In the genomic region with DNA sequence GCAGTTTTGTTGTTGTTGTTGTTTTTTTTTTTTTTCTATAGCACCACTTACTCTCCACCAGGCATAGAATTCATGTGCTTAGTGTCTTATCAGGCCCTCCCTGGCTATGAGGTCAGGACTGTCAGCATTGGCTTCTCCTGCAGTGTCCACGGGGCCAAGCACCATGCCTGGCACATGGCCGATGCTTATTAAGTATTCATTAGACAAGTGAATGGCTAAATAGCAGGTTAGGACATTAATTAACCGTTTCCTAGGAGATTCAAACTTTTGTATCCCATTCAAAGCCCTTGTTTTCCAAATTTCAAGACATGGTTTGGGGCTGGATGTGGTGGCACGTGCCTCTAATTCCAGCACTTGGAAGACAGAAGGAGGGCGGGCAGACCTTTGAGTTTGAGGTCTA, we compare ENCODE assay signal across 9 mouse cellular contexts. TPM values are rescaled to one million over a fixed set of nuclear protein-coding genes. Genes with fewer than 3 reads are reported as not detected.
DNase-seq lines count a peak whose midpoint lies in the region; ATAC-seq lines count a peak whose summit lies in the region.
"Had no signal": no experiment of that assay in that cellular context is flagged by ENCODE, and none has a peak within 500 bp of the region (broad histone marks: within the 10 kb centered on the region; RNA-seq: fewer than 3 reads in every experiment).

No protein-coding gene starts in this region.

- WGBS in kidney, embryonic 14.5 days, result 70% methylated on average over 5 of the region's 5 CpGs
- WGBS in embryonic facial prominence, embryonic 13.5 days, result 79% methylated on average over 5 of the region's 5 CpGs
- 66% methylated on average over 5 of the region's 5 CpGs for WGBS in hindbrain, embryonic 11.5 days
- WGBS in midbrain, embryonic 14.5 days, result 48% methylated on average over 5 of the region's 5 CpGs

- peak overlapping the region; percentile 96; the same call in 1 of the 2 replicates for H3K27ac ChIP-seq in kidney, embryonic 14.5 days (ENCODE audit: low read depth, low read length)
- H3K27ac ChIP-seq in embryonic facial prominence, embryonic 13.5 days, result peak overlapping the region; percentile 92
- peak overlapping the region; percentile 78; the same call in 1 of the 2 replicates for H3K27ac ChIP-seq in hindbrain, embryonic 11.5 days (ENCODE audit: low read depth, low read length)
- peak overlapping the region; percentile 80 for H3K27ac ChIP-seq in midbrain, embryonic 14.5 days (replicated peaks; ENCODE audit: low read depth, low read length)

- H3K36me3 ChIP-seq in kidney, embryonic 14.5 days (ENCODE audit: control insufficient read depth, insufficient read depth, low read length), result no peaks in the 10 kb centered on the region
- no peaks in the 10 kb centered on the region for H3K36me3 ChIP-seq in embryonic facial prominence, embryonic 13.5 days
- H3K36me3 ChIP-seq in hindbrain, embryonic 11.5 days (ENCODE audit: control insufficient read depth, insufficient read depth, low read length), result no peaks in the 10 kb centered on the region
- H3K36me3 ChIP-seq in midbrain, embryonic 14.5 days (ENCODE audit: control insufficient read depth, insufficient read depth, low read length), result no peaks in the 10 kb centered on the region

- peaks cover 38% of the 10 kb centered on the region for H3K4me1 ChIP-seq in kidney, embryonic 14.5 days (ENCODE audit: control insufficient read depth, insufficient read depth, low read length)
- peaks cover 62% of the 10 kb centered on the region for H3K4me1 ChIP-seq in embryonic facial prominence, embryonic 13.5 days
- H3K4me1 ChIP-seq in hindbrain, embryonic 11.5 days (replicated peaks; ENCODE audit: control insufficient read depth, insufficient read depth, low read length), result peaks cover 8% of the 10 kb centered on the region
- peaks cover 19% of the 10 kb centered on the region for H3K4me1 ChIP-seq in midbrain, embryonic 14.5 days (ENCODE audit: control insufficient read depth, insufficient read depth, low read length)

- no peaks in the 10 kb centered on the region for H3K9me3 ChIP-seq in kidney, embryonic 14.5 days (ENCODE audit: control insufficient read depth, low read length)
- no peaks in the 10 kb centered on the region for H3K9me3 ChIP-seq in embryonic facial prominence, embryonic 13.5 days
- H3K9me3 ChIP-seq in hindbrain, embryonic 11.5 days (ENCODE audit: control insufficient read depth, low read length), result no peaks in the 10 kb centered on the region
- no peaks in the 10 kb centered on the region for H3K9me3 ChIP-seq in midbrain, embryonic 14.5 days (ENCODE audit: control insufficient read depth, low read length)

- DNase-seq in kidney, adult 18-20 months, result no peak
- no peak for DNase-seq in hindbrain, embryonic 11.5 days (ENCODE audit: low spot score)
- no peak for DNase-seq in midbrain, embryonic 14.5 days
- no peak for DNase-seq in gastrocnemius, postnatal 10 days
- DNase-seq in urinary bladder, postnatal 14 days (ENCODE audit: low spot score), result no peak
- DNase-seq in left cerebral cortex, adult 18-20 months (ENCODE audit: low spot score in 2 of 2), result no peak

- H3K4me2 ChIP-seq in kidney, embryonic 14.5 days (replicated peaks; ENCODE audit: low read depth, low read length), result no peak overlapping the region
- no peak overlapping the region; the same call in 1 of the 2 replicates for H3K4me2 ChIP-seq in embryonic facial prominence, embryonic 13.5 days
- H3K4me2 ChIP-seq in hindbrain, embryonic 11.5 days (replicated peaks; ENCODE audit: low read depth, low read length), result no peak overlapping the region
- no peak overlapping the region for H3K4me2 ChIP-seq in midbrain, embryonic 14.5 days (ENCODE audit: low read length)

- H3K27me3 ChIP-seq in kidney, embryonic 14.5 days (ENCODE audit: control insufficient read depth, insufficient read depth, low read length), result no peaks in the 10 kb centered on the region
- no peaks in the 10 kb centered on the region for H3K27me3 ChIP-seq in embryonic facial prominence, embryonic 13.5 days
- H3K27me3 ChIP-seq in hindbrain, embryonic 11.5 days (ENCODE audit: control insufficient read depth, insufficient read depth, low read length), result no peaks in the 10 kb centered on the region
- no peaks in the 10 kb centered on the region for H3K27me3 ChIP-seq in midbrain, embryonic 14.5 days (ENCODE audit: control insufficient read depth, insufficient read depth, low read length)

- H3K9ac ChIP-seq in kidney, embryonic 14.5 days (ENCODE audit: low read depth, low read length), result no peak overlapping the region
- no peak overlapping the region for H3K9ac ChIP-seq in embryonic facial prominence, embryonic 13.5 days
- no peak overlapping the region for H3K9ac ChIP-seq in hindbrain, embryonic 11.5 days (ENCODE audit: low read depth, low read length)
- H3K9ac ChIP-seq in midbrain, embryonic 14.5 days (replicated peaks; ENCODE audit: low read length), result no peak overlapping the region

- no peak for ATAC-seq in kidney, embryonic 14.5 days (ENCODE audit: low FRiP score, low TSS enrichment)
- ATAC-seq in embryonic facial prominence, embryonic 13.5 days (ENCODE audit: insufficient number of reproducible peaks, insufficient read depth, low FRiP score, low TSS enrichment, low read depth), result no peak
- no peak for ATAC-seq in hindbrain, embryonic 11.5 days (ENCODE audit: low FRiP score)
- no peak for ATAC-seq in midbrain, embryonic 14.5 days (ENCODE audit: low FRiP score, low TSS enrichment)

- H3K4me3 ChIP-seq in kidney, embryonic 14.5 days (ENCODE audit: low read length), result no peak overlapping the region
- no peak overlapping the region for H3K4me3 ChIP-seq in embryonic facial prominence, embryonic 13.5 days
- H3K4me3 ChIP-seq in hindbrain, embryonic 11.5 days (ENCODE audit: low read depth, low read length), result no peak overlapping the region
- H3K4me3 ChIP-seq in midbrain, embryonic 14.5 days (replicated peaks; ENCODE audit: low read depth, low read length), result no peak overlapping the region

RNA-seq across cellular contexts. Expression of a gene that starts 23.1 kb away (rescaled TPM):
- 4.8 and 6.0 TPM in 2 replicates for polyA plus RNA-seq in kidney, embryonic 14.5 days (2014; fragmentation: Nextera tagmentation; extraction: Ambion mirVana)
- polyA plus RNA-seq in embryonic facial prominence, embryonic 13.5 days (2015; fragmentation: Nextera tagmentation; extraction: Ambion mirVana), result 22.5 and 24.2 TPM in 2 replicates
- 4.3 and 5.9 TPM in 2 replicates for polyA plus RNA-seq in hindbrain, embryonic 11.5 days (2014; fragmentation: Nextera tagmentation; extraction: Ambion mirVana)
- polyA plus RNA-seq in midbrain, embryonic 14.5 days (2014; fragmentation: Nextera tagmentation; extraction: Ambion mirVana), result 4.7 and 8.7 TPM in 2 replicates
- total RNA-seq in gastrocnemius, postnatal 10 days (2021), result 10 to 100 TPM; 16.3 to 22.4 TPM
- 10 to 100 TPM; 20.5 to 21.0 TPM for total RNA-seq in left cerebral cortex, adult 18-20 months (2021)

RNA-seq across cellular contexts. Expression of a gene that starts 34.0 kb away (rescaled TPM):
- polyA plus RNA-seq in kidney, embryonic 14.5 days (2014; fragmentation: Nextera tagmentation; extraction: Ambion mirVana), result 22.4 and 22.7 TPM in 2 replicates
- polyA plus RNA-seq in embryonic facial prominence, embryonic 13.5 days (2015; fragmentation: Nextera tagmentation; extraction: Ambion mirVana), result 27.3 and 28.6 TPM in 2 replicates
- polyA plus RNA-seq in hindbrain, embryonic 11.5 days (2014; fragmentation: Nextera tagmentation; extraction: Ambion mirVana), result 12.8 and 13.1 TPM in 2 replicates
- polyA plus RNA-seq in midbrain, embryonic 14.5 days (2014; fragmentation: Nextera tagmentation; extraction: Ambion mirVana), result 22.3 and 28.5 TPM in 2 replicates
- total RNA-seq in gastrocnemius, postnatal 10 days (2021), result 10 to 100 TPM; 10.9 to 11.4 TPM
- 10 to 100 TPM; 11.5 to 11.9 TPM for total RNA-seq in left cerebral cortex, adult 18-20 months (2021)

RNA-seq across cellular contexts. Expression of a gene that starts 42.0 kb away (rescaled TPM):
- 0.26 TPM in 1 of 2 replicates, not detected in the other for polyA plus RNA-seq in kidney, embryonic 14.5 days (2014; fragmentation: Nextera tagmentation; extraction: Ambion mirVana)
- polyA plus RNA-seq in embryonic facial prominence, embryonic 13.5 days (2015; fragmentation: Nextera tagmentation; extraction: Ambion mirVana), result not detected in 2 replicates
- not detected in 2 replicates for polyA plus RNA-seq in hindbrain, embryonic 11.5 days (2014; fragmentation: Nextera tagmentation; extraction: Ambion mirVana)
- not detected in 2 replicates for polyA plus RNA-seq in midbrain, embryonic 14.5 days (2014; fragmentation: Nextera tagmentation; extraction: Ambion mirVana)
- total RNA-seq in gastrocnemius, postnatal 10 days (2021), result 100 to 1,000 TPM; 193 to 229 TPM
- under 1 TPM in 1 of 2 experiments, not detected in 1; 0.77 TPM for total RNA-seq in left cerebral cortex, adult 18-20 months (2021)
- total RNA-seq: layer of hippocampus, postnatal 36 days had no signal

RNA-seq across cellular contexts. Expression of a gene that starts 44.6 kb away (rescaled TPM):
- polyA plus RNA-seq in kidney, embryonic 14.5 days (2014; fragmentation: Nextera tagmentation; extraction: Ambion mirVana), result 10.5 and 14.6 TPM in 2 replicates
- 23.7 and 24.1 TPM in 2 replicates for polyA plus RNA-seq in embryonic facial prominence, embryonic 13.5 days (2015; fragmentation: Nextera tagmentation; extraction: Ambion mirVana)
- 6.1 and 6.8 TPM in 2 replicates for polyA plus RNA-seq in hindbrain, embryonic 11.5 days (2014; fragmentation: Nextera tagmentation; extraction: Ambion mirVana)
- 10.4 and 10.5 TPM in 2 replicates for polyA plus RNA-seq in midbrain, embryonic 14.5 days (2014; fragmentation: Nextera tagmentation; extraction: Ambion mirVana)
- 100 to 1,000 TPM; 419 to 469 TPM for total RNA-seq in gastrocnemius, postnatal 10 days (2021)
- total RNA-seq in left cerebral cortex, adult 18-20 months (2021), result 1 to 10 TPM; 5.4 to 5.9 TPM
